24 mouse cellular contexts compared by ENCODE assay signal in genomic region chr13:95621563-95621962, GRCm38 (mm10). TPM values are rescaled to one million over a fixed set of nuclear protein-coding genes. Genes with fewer than 3 reads are reported as not detected.
DNase-seq lines count a peak whose midpoint lies in the region; ATAC-seq and TF ChIP-seq lines count a peak whose summit lies in the region.
"Had no signal": no experiment of that assay in that cellular context is flagged by ENCODE, and none has a peak within 500 bp of the region (broad histone marks: within the 10 kb centered on the region; RNA-seq: fewer than 3 reads in every experiment).

No protein-coding gene starts in this region.

- H3K36me3 ChIP-seq in heart, embryonic 10.5 days: no peaks in the 10 kb centered on the region
- no peaks in the 10 kb centered on the region for H3K36me3 ChIP-seq in heart, embryonic 16.5 days (ENCODE audit: control insufficient read depth, insufficient read depth)
- H3K36me3 ChIP-seq in lung, embryonic 15.5 days: no peaks in the 10 kb centered on the region
- no peaks in the 10 kb centered on the region for H3K36me3 ChIP-seq in lung, postnatal 0 days (ENCODE audit: insufficient read depth, low read length)
- H3K36me3 ChIP-seq: embryonic facial prominence, embryonic 12.5 days; G1E had no signal

- no peaks in the 10 kb centered on the region for H3K9me3 ChIP-seq in heart, embryonic 10.5 days
- no peaks in the 10 kb centered on the region for H3K9me3 ChIP-seq in heart, embryonic 16.5 days (replicated peaks; ENCODE audit: control insufficient read depth, low read length)
- H3K9me3 ChIP-seq in lung, embryonic 15.5 days: no peaks in the 10 kb centered on the region
- no peaks in the 10 kb centered on the region for H3K9me3 ChIP-seq in lung, postnatal 0 days (ENCODE audit: low read length)
- H3K9me3 ChIP-seq: embryonic facial prominence, embryonic 10.5 days; embryonic facial prominence, embryonic 12.5 days; forebrain, embryonic 13.5 days had no signal

- no peak overlapping the region for H3K4me2 ChIP-seq in heart, embryonic 16.5 days (ENCODE audit: low read depth, low read length)
- no peak overlapping the region for H3K4me2 ChIP-seq in lung, embryonic 15.5 days
- H3K4me2 ChIP-seq in lung, postnatal 0 days (replicated peaks; ENCODE audit: low read depth, low read length): no peak overlapping the region
- H3K4me2 ChIP-seq: embryonic facial prominence, embryonic 12.5 days; forebrain, embryonic 13.5 days had no signal

- no peak for DNase-seq in heart, embryonic 10.5 days (ENCODE audit: low spot score)
- no peak for DNase-seq in heart, postnatal 4 days
- DNase-seq in heart, adult 9 months (ENCODE audit: low spot score in 2 of 2): no peak
- DNase-seq in lung, postnatal 14 days: no peak
- peak; percentile 74 for DNase-seq in lung, postnatal 0 days (ENCODE audit: low spot score)
- no peak for DNase-seq in lung, adult 2 months
- DNase-seq: adrenal gland, adult 8-10 months; adrenal gland, postnatal 14 days; adrenal gland, postnatal 36 days; B cell, adult 2 months; cerebellum, adult 11-12 months; cerebellum, adult 2 months; cerebellum, adult 9-10 months; cerebellum, postnatal 10 days; cerebellum, postnatal 25 days had no signal

- H3K27me3 ChIP-seq in heart, embryonic 10.5 days (ENCODE audit: insufficient read depth, poor library complexity, severe bottlenecking): no peaks in the 10 kb centered on the region
- H3K27me3 ChIP-seq in heart, embryonic 16.5 days (ENCODE audit: control insufficient read depth, insufficient read depth, low read length): no peaks in the 10 kb centered on the region
- no peaks in the 10 kb centered on the region for H3K27me3 ChIP-seq in lung, embryonic 15.5 days
- no peaks in the 10 kb centered on the region for H3K27me3 ChIP-seq in lung, postnatal 0 days (replicated peaks; ENCODE audit: insufficient read depth, low read length)
- H3K27me3 ChIP-seq: embryonic facial prominence, embryonic 12.5 days; forebrain, embryonic 13.5 days; Patski had no signal

- no peak overlapping the region for H3K4me3 ChIP-seq in heart, embryonic 10.5 days
- no peak overlapping the region for H3K4me3 ChIP-seq in heart, embryonic 16.5 days (ENCODE audit: low read length)
- no peak overlapping the region for H3K4me3 ChIP-seq in lung, embryonic 15.5 days
- no peak overlapping the region for H3K4me3 ChIP-seq in lung, postnatal 0 days (ENCODE audit: low read depth, low read length)
- no peak overlapping the region for H3K4me3 ChIP-seq in lung, adult 2 months (replicated peaks; ENCODE audit: extremely low read depth, low read depth, low read length)
- H3K4me3 ChIP-seq: embryonic facial prominence, embryonic 10.5 days; embryonic facial prominence, embryonic 12.5 days; forebrain, embryonic 13.5 days had no signal

- H3K9ac ChIP-seq in heart, embryonic 16.5 days (ENCODE audit: low read length): no peak overlapping the region
- no peak overlapping the region for H3K9ac ChIP-seq in lung, embryonic 15.5 days
- no peak overlapping the region for H3K9ac ChIP-seq in lung, postnatal 0 days (replicated peaks; ENCODE audit: low read depth)
- H3K9ac ChIP-seq: embryonic facial prominence, embryonic 12.5 days; forebrain, embryonic 13.5 days had no signal

- peak overlapping the region; percentile 57; the same call in 1 of the 2 replicates for H3K27ac ChIP-seq in heart, embryonic 10.5 days
- H3K27ac ChIP-seq in heart, embryonic 16.5 days (ENCODE audit: low read length): peak overlapping the region; percentile 16; the same call in 1 of the 2 replicates
- peak overlapping the region; percentile 49 for H3K27ac ChIP-seq in lung, embryonic 15.5 days
- peak overlapping the region; percentile 58; the same call in 1 of the 2 replicates for H3K27ac ChIP-seq in lung, postnatal 0 days (ENCODE audit: low read length)
- H3K27ac ChIP-seq: embryonic facial prominence, embryonic 10.5 days; embryonic facial prominence, embryonic 12.5 days; forebrain, embryonic 13.5 days had no signal

- no peak for ATAC-seq in heart, embryonic 16.5 days (replicated peaks; ENCODE audit: extremely low read depth, insufficient read depth, low FRiP score)
- no peak for ATAC-seq in lung, embryonic 15.5 days (ENCODE audit: borderline replicate concordance, extremely low read depth, low FRiP score, low TSS enrichment)
- ATAC-seq in lung, postnatal 0 days: peak; percentile 26
- ATAC-seq: activated CD4-positive, CD25-positive, alpha-beta regulatory T cell, adult 4 months; CD4-positive, CD25-positive, alpha-beta regulatory T cell, adult 4 months; forebrain, embryonic 13.5 days; Patski had no signal

- no peak for TF ChIP-seq POLR2A in lung, adult 2 months (IDR thresholded peaks at IDR 0.05; ENCODE audit: borderline replicate concordance, extremely low read depth, low read depth, low read length)

- WGBS in heart, embryonic 10.5 days: 57% methylated on average over 3 of the region's 3 CpGs
- 41% methylated on average over 3 of the region's 3 CpGs for WGBS in heart, embryonic 16.5 days
- WGBS in lung, embryonic 15.5 days: 55% methylated on average over 3 of the region's 3 CpGs
- WGBS in lung, postnatal 0 days: 53% methylated on average over 3 of the region's 3 CpGs
- 57% methylated on average over 3 of the region's 3 CpGs for WGBS in lung, adult 2 months

- no peak for TF ChIP-seq CTCF in lung, postnatal 0 days (IDR thresholded peaks at IDR 0.05)
- no peak for TF ChIP-seq CTCF in lung, adult 2 months (IDR thresholded peaks at IDR 0.05; ENCODE audit: insufficient read depth, low read length)

- peaks cover 30% of the 10 kb centered on the region for H3K4me1 ChIP-seq in heart, embryonic 10.5 days
- H3K4me1 ChIP-seq in heart, embryonic 16.5 days (ENCODE audit: control insufficient read depth, insufficient read depth, low read length): peaks cover 22% of the 10 kb centered on the region
- peaks cover 10% of the 10 kb centered on the region; the same call in 1 of the 2 replicates for H3K4me1 ChIP-seq in lung, embryonic 15.5 days
- peaks cover 5% of the 10 kb centered on the region; the same call in 1 of the 2 replicates for H3K4me1 ChIP-seq in lung, postnatal 0 days (ENCODE audit: insufficient read depth, low read depth, low read length)
- no peaks in the 10 kb centered on the region; the same call in 1 of the 2 replicates for H3K4me1 ChIP-seq in lung, adult 2 months (ENCODE audit: control insufficient read depth, insufficient read depth, low read length)

- TF ChIP-seq EP300 in lung, postnatal 0 days (IDR thresholded peaks at IDR 0.05): peak; percentile 97

RNA-seq across cellular contexts. Expression of gene F2r, which starts 3.3 kb away (rescaled TPM):
- 159 and 166 TPM in 2 replicates for polyA plus RNA-seq in heart, embryonic 10.5 days (2016; fragmentation: Nextera tagmentation; extraction: Ambion mirVana)
- 10 to 100 TPM; 66.3 to 72.7 TPM for total RNA-seq in heart, postnatal 4 days (2021)
- 96.3 and 107 TPM in 2 replicates for polyA plus RNA-seq in heart, embryonic 16.5 days (2015; fragmentation: Nextera tagmentation; extraction: Ambion mirVana)
- polyA plus RNA-seq in lung, embryonic 15.5 days (2015; fragmentation: Nextera tagmentation; extraction: Ambion mirVana): 106 and 114 TPM in 2 replicates
- 118 and 134 TPM in 2 replicates for polyA plus RNA-seq in lung, postnatal 0 days (2015; fragmentation: Nextera tagmentation; extraction: Ambion mirVana)
- 116 TPM in 2 replicates for polyA plus RNA-seq in lung, adult 2 months (2012; rRNA removed)
- total RNA-seq: G1E had no signal
